Mouse (Mus musculus) testis, adult 2 months (tissue): ENCODE results near the gene Rai14.

ENCODE experiments used
- CTCF ChIP-seq: fragments of 200-500 bp; IDR thresholded peaks from 2 replicates; pipeline ENCODE4 v1.5.1; 2012; ENCODE audit warnings: low read depth, mild to moderate bottlenecking, inconsistent platforms, low read length, moderate library complexity; ENCODE audit not compliant: control insufficient read depth, insufficient read depth, insufficient replicate concordance
- POLR2A ChIP-seq: fragments of 200-500 bp; IDR thresholded peaks from 2 replicates; pipeline ENCODE4 v1.6.1; 2012; ENCODE audit warnings: low read depth, mild to moderate bottlenecking, inconsistent platforms, low read length, moderate library complexity; ENCODE audit not compliant: control insufficient read depth

DNA sequence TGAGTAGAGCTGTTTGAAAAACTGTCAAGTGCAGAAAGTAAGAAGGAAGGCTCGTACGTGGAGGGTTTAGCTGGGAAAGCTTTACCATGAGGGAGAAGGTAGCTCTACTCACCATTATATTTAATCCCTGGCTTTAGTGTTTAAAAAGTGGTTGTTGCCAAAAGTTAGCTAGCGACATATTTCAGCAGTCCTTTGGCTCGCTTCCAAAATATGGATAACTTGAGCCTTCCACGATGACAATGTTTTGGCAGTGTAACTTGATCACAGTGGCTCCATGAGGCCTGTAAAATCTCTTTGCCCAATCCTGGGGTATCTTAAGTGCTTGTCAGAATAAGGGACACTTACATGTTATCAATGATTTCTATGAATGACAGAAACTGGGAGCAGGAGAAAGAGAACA lies 12.9 kb downstream of the Rai14 start:
- no peak for TF ChIP-seq CTCF
- no peak for TF ChIP-seq POLR2A
